Mouse (Mus musculus): ENCODE results near the gene Gfra1.

- TF ChIP-seq CTCF (IDR thresholded peaks at IDR 0.05; ENCODE audit: extremely low read depth, insufficient read depth, low read length) (no peak), POLR2A (IDR thresholded peaks at IDR 0.05; ENCODE audit: extremely low read depth, insufficient read depth, low read length) (no peak)
Measured at GRCm38 (mm10) chr19:58297926-58298325, 157.8 kb downstream of the Gfra1 start.

Measured in cortical plate, adult 2 months (tissue).